Mouse (Mus musculus): ENCODE measurements at regions not wholly inside any gene's neighbourhood (a gene's known extent, or its start where the extent isn't known, plus 50 kb on each side); places are given as distances from the start of the nearest gene placed in this dataset.

DNA sequence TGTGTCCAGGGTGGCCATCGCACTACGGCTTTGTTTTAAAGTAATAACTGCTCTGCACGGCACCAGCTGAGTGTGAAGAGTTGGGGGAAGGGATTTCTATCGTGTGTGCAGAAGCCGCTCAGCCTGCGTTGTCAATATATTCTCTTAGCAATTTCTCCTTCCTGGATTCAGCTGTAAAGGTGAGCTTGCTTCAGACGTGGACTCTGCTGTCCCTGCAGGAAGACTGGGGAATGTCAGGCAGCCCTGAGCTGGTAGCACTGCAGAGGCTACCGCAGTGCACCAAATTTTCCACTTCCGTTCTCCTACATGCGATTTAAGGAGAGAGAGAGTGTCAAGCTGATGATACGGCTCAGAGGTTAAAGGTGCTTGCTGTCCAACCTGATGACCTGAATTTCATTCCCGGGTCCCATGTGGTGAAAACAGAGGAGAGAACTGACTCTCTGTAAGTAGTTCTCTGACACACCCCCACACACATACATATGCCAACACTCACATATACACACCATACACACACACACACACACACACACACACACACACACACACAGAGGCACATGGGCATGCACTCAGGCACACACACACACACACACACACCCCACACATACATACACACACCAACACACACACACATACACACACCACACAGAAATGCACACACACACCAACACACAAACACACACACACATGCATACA, 59.9 kb upstream of the Prelid3b start:
- peak; percentile 77 for TF ChIP-seq CTCF (conservative IDR thresholded peaks at IDR 0.05)
- Histone ChIP-seq H3K4me3 (no peak overlapping the region), H3K27ac (no peak overlapping the region)
- peak in 1 of 2 experiments; percentile 3 for DNase-seq (ENCODE audit: low spot score in 2 of 2)

DNA sequence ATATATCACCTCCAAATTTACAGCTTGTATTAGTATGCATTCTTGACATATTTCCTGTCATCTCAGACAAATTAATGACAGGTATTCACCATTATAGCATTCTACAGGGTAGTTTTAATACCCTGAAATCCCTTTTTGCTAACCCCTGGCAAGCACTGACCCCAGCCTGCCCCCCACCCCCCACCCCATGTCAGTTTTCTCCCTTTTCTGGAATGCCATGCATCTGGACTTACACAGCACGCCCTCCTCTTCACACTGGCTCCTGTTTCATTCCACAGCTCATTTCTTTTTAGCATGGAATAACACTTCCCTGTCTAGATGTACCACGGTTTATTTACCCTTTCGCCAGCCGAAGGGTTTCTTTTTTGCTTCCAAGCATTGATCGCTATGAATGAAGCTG, 67.8 kb upstream of the Prelid3b start:
- H3K27ac ChIP-seq, result no peak overlapping the region
- TF ChIP-seq CTCF (conservative IDR thresholded peaks at IDR 0.05), result no peak
- no peak for DNase-seq (ENCODE audit: low spot score in 2 of 2)
- H3K4me3 ChIP-seq, result no peak overlapping the region

DNA sequence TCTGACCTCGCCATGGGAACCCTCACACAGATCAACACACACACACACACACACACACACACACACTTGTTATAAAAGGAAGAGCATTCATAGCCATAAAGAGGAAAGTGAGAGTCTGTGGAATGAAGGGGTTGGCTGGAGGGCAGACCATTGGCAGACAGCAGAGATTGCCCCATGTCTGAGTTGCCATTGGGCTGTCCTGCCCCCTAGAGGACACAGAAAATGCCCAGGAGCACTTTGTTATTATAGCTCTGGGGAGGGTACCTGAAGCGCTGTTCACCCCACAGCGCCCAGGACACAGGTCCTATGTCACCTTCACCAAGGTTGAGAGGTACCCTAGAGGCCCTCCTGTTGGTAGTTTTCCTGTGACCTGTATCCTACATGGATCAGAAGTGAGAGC, 74.3 kb upstream of the Prelid3b start:
- no peak overlapping the region for H3K27ac ChIP-seq
- no peak for DNase-seq (ENCODE audit: low spot score in 2 of 2)
- H3K4me3 ChIP-seq, result no peak overlapping the region
- peak; percentile 49 for TF ChIP-seq CTCF (conservative IDR thresholded peaks at IDR 0.05)

DNA sequence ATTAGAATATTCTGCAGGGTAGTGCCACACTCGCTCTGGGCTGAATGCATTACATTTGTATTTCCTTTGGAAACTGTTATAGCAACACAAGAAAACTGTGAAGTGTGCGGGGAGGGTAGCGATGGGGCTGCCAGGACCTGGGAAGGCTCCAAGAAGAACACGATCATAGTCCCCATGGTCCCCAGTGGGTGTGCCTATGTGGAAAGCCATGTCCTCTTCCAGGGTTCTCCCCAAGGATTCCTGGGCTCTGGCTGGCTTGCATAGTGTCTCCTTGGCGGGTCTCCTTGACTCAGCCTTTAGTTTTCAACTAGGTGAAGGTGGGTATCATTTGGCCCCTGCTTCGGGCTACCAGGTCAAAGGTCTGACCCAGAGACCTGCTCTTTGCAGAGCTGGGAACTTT, 74.8 kb upstream of the Prelid3b start:
- H3K4me3 ChIP-seq, result no peak overlapping the region
- no peak for TF ChIP-seq CTCF (conservative IDR thresholded peaks at IDR 0.05)
- H3K27ac ChIP-seq, result no peak overlapping the region
- DNase-seq (ENCODE audit: low spot score in 2 of 2), result no peak

DNA sequence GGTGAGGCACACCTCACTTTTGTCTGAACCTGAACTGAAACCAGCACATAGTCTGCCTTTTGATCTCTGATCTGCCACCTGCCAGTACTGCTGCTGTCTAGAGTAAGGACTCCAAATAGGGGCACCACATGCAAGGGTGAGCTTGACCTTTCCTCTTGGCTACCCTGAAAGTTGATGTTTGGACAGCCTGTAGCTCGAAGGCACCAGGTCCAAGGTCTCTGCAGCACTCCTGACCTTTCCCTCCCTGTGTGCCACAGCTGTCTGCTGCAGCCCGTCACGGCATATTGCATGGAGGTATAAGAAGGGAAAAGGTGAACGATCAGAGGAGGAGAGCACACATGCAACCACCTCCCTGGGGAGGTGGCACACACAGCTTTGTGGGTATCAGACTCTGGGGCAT, 75.9 kb upstream of the Prelid3b start:
- no peak overlapping the region for H3K4me3 ChIP-seq
- no peak for DNase-seq (ENCODE audit: low spot score in 2 of 2)
- no peak overlapping the region for H3K27ac ChIP-seq
- no peak for TF ChIP-seq CTCF (conservative IDR thresholded peaks at IDR 0.05)

DNA sequence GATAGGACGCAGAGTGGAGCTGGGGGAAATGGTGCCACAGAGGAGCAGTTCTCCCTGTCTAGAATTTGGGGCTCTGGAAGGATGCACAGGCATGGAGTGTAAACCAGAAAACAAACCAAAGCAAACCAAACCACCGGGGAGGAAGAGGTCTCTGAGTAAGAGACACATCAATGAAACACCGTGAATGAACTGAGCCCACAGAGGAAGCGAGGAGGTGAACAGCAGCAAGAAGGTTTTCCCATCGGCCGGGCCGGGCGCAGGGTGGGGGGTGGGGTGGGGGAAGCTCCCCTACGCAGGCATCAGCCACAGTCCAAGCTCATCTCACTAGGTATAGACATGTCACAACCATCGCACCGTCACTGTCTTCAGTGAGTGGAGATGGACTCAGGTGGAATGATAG, 82.9 kb upstream of the Prelid3b start:
- Histone ChIP-seq H3K4me3 (no peak overlapping the region), H3K27ac (no peak overlapping the region)
- no peak for DNase-seq (ENCODE audit: low spot score in 2 of 2)
- no peak for TF ChIP-seq CTCF (conservative IDR thresholded peaks at IDR 0.05)

DNA sequence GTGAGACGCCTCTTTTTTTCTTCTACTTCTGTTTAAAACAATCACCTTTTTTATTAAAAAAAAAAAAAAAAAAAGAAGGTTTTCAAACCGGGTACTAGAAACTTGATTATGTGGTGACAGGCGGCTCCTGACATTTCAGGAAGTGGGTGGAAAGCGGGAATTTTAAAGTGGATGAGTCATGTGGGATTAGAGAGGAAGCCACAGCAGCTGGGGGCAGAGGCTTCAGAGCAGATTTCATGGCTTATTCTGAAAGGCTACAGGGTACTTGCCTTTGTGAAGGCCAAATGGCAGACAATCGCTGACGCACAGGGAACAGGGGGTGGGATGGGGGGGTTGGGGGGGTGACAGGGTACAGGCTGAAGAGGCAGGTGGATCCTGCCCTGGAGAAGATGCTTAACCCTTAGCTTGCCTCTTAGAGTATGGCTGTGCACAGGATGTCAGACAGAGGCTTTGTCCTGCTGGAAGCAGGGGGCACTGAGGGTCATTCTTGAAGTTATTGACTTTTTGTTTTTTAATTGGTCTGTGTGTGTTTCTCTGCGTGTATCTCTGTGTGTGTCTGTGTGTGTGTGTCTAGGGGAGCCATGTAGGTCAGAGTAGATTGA, 81.4 kb upstream of the Zfp831 start:
- Histone ChIP-seq H3K27ac (no peak overlapping the region), H3K4me3 (peak overlapping the region; percentile 13; the same call in 1 of the 2 replicates)
- TF ChIP-seq CTCF (conservative IDR thresholded peaks at IDR 0.05), result no peak
- peak in 1 of 2 experiments; percentile 31 for DNase-seq (ENCODE audit: low spot score in 2 of 2)

DNA sequence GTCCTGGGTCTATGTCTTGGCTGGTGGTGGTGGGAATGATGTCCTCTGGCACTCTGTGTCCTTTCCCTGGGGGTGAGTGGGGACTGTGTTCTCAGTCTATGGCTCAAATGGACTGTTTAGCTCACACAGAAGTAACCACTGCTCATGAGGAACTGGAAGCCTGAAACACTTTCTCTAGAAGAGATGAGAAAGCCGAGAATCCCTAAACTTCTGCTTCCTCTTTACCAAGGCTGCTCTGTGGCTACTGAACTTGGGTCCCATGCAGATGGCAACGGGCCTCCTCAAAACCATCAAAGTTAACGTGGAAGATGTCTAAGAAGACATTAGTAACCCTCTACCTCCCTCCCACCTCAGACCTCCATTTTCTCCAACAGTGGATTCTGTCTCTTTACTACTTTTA, 79.4 kb upstream of the Zfp831 start:
- no peak for TF ChIP-seq CTCF (conservative IDR thresholded peaks at IDR 0.05)
- no peak for DNase-seq (ENCODE audit: low spot score in 2 of 2)
- no peak overlapping the region for H3K27ac ChIP-seq
- no peak overlapping the region for H3K4me3 ChIP-seq

DNA sequence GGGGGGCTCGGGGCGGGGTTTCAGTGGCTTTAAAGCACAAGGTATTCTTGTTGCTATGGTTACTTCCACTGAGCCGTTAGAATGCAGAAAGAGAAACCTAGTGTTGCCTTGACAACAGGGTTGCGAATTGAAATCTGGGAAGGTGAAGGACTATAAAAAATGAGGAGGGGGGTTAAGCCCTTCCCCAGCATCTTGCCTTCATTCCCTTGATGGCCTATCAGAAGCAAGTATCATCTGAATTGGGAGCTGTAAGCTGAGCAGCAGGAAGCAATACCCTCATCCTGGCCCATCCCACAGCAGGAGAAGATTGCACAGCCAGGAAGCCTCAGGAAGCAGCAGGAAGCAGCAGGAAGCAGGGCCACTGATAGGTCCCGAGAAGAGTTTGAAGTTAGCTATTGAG, 78.5 kb upstream of the Zfp831 start:
- Histone ChIP-seq H3K4me3 (no peak overlapping the region), H3K27ac (peak overlapping the region; percentile 65; the same call in 1 of the 2 replicates)
- no peak for TF ChIP-seq CTCF (conservative IDR thresholded peaks at IDR 0.05)
- DNase-seq (ENCODE audit: low spot score in 2 of 2), result no peak

DNA sequence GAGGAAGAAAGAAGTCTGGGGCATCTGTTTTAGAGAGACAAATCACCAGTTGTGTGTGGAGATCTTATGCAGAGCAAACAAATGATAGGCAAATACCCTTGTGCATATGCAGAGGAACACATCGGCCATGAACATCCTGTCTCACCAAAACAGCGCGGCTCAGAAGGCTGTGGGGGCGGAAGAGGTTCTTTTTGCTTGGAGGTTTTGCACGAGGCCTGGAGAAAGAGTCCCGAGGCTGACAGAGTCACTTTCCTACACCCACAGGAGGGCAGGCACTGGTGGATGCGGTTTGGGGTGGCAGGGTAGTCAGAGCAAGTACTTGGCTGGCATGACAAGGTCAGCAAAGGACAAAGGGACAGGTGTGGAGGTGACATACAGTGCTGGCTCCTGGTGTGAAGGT, 77.4 kb upstream of the Zfp831 start:
- no peak overlapping the region for H3K4me3 ChIP-seq
- no peak for TF ChIP-seq CTCF (conservative IDR thresholded peaks at IDR 0.05)
- no peak for DNase-seq (ENCODE audit: low spot score in 2 of 2)
- peak overlapping the region; percentile 65; the same call in 1 of the 2 replicates for H3K27ac ChIP-seq

DNA sequence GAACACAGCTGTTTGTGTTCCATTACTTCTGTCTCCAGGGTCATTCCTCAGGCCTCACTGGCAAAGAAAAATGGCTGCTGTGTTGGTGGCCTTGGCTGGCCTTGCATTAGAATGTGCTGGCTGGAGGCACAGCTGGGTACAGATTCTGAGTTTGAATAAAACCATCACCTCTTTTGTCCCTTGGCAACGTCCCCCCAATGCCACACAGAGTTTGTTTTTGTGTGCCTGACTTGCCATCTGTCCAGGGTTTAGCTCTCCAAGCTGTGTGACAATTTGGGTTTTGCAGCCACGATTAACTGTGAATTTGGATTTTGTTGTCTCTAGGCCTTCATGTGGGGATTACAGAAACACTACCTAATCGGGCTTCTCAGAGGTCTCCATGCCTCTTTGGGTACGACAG, 76.6 kb upstream of the Zfp831 start:
- Histone ChIP-seq H3K4me3 (no peak overlapping the region), H3K27ac (peak overlapping the region; percentile 62; the same call in 1 of the 2 replicates)
- TF ChIP-seq CTCF (conservative IDR thresholded peaks at IDR 0.05), result no peak
- peak in 1 of 2 experiments; percentile 21 for DNase-seq (ENCODE audit: low spot score in 2 of 2)

DNA sequence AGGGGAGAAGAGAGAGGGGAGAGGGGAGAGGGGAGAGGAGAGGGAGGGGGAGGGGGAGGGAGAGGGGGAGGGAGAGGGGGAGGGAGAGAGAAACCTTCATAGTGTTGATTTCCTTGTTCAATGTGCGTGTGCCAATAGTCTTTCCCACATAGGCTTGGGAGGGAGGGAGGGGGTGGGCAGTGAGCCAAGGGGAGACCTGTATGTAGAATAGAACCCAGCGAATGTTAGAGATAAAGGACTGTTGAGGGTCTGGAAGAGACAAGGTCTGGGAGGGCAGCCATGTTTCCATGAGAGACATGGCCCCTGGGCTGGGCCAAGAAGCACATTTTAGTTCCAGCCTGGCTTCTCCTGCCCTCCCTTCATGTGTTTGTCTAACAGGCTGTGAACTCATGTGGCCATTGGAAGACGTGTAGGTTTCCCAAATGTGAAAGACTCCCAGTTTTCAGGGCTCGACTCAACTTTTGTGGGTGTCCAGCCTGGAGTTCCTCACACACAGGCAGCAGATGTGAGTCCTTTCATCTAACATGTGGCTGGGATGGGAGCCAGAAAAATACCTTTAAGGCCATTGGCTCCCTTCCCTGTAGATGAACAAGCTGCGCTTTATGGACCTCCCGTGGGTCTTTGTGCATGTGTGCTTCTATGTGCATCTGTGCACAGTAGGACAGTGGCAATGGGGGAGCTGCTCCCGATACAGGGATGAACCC, 68.4 kb upstream of the Zfp831 start:
- Histone ChIP-seq H3K4me3 (no peak overlapping the region), H3K27ac (no peak overlapping the region)
- DNase-seq (ENCODE audit: low spot score in 2 of 2), result no peak
- TF ChIP-seq CTCF (conservative IDR thresholded peaks at IDR 0.05), result no peak

DNA sequence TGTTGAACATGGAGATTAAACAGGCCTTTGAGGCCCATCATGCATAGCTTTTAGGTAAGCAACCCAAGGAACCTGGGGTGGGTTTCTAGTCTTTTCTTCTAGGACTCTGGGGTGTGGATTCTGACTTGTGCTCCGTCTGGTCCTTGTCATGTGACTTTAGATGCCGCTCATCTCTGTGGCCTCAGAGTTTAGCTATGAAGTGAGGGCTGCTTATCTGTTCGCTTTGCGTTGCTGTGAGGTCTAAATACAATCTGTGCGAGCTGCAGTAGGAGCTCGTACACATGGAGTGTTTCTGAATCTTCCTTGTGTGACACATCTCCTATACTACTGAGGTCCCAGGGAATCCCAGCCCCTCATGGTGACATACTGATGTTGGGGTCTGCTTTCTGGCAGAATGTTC, 67.8 kb upstream of the Zfp831 start:
- TF ChIP-seq CTCF (conservative IDR thresholded peaks at IDR 0.05), result no peak
- Histone ChIP-seq H3K27ac (no peak overlapping the region), H3K4me3 (no peak overlapping the region)
- no peak for DNase-seq (ENCODE audit: low spot score in 2 of 2)
